Mouse (Mus musculus): ENCODE measurements around the gene Upk3bl.
"Not testable (repeated sequence)": the region's sequence is repeated elsewhere in the genome, so short reads cannot be mapped to it uniquely, and the experiment has no call there.

The Upk3bl gene

GRCm38 (mm10) chr5:136045987-136046386, 8.3 kb upstream of the Upk3bl start:
- peak; percentile 50 for DNase-seq (ENCODE audit: low read depth, low spot score)

- not testable (repeated sequence) for DNase-seq (ENCODE audit: low read depth, low spot score)
These were observed 5.8 kb upstream of the Upk3bl start for GRCm38 (mm10) chr5:136048541-136048940.

GRCm38 (mm10) chr5:136049926-136050325, 4.4 kb upstream of the Upk3bl start:
- no peak for DNase-seq (ENCODE audit: low read depth, low spot score)

- peak; percentile 64 for DNase-seq (ENCODE audit: low read depth, low spot score)
These were observed 2.8 kb upstream of the Upk3bl start for GRCm38 (mm10) chr5:136051231-136052085.

GRCm38 (mm10) chr5:136052861-136053655, 1.2 kb upstream of the Upk3bl start:
- DNase-seq (ENCODE audit: low read depth, low spot score) = no peak

- DNase-seq (ENCODE audit: low read depth, low spot score) = no peak
These were observed 1.8 kb downstream of the Upk3bl start for GRCm38 (mm10) chr5:136056062-136056461.

GRCm38 (mm10) chr5:136057085-136057484, 2.8 kb downstream of the Upk3bl start:
- no peak for DNase-seq (ENCODE audit: low read depth, low spot score)

GRCm38 (mm10) chr5:136061567-136061966, 7.3 kb downstream of the Upk3bl start:
- DNase-seq (ENCODE audit: low read depth, low spot score) = peak; percentile 57

GRCm38 (mm10) chr5:136063920-136064319, 9.6 kb downstream of the Upk3bl start:
- DNase-seq (ENCODE audit: low read depth, low spot score) = no peak

GRCm38 (mm10) chr5:136066404-136067148, 12.3 kb downstream of the Upk3bl start:
- DNase-seq (ENCODE audit: low read depth, low spot score) = not testable (repeated sequence)

- DNase-seq (ENCODE audit: low read depth, low spot score) = no peak
These were observed 15.1 kb downstream of the Upk3bl start for GRCm38 (mm10) chr5:136069411-136069810.

GRCm38 (mm10) chr5:136073051-136073450, 18.8 kb downstream of the Upk3bl start:
- no peak for DNase-seq (ENCODE audit: low read depth, low spot score)

GRCm38 (mm10) chr5:136073526-136073925, 19.2 kb downstream of the Upk3bl start:
- no peak for DNase-seq (ENCODE audit: low read depth, low spot score)

GRCm38 (mm10) chr5:136075076-136075475, 20.8 kb downstream of the Upk3bl start:
- no peak for DNase-seq (ENCODE audit: low read depth, low spot score)

GRCm38 (mm10) chr5:136076284-136076683, 22.0 kb downstream of the Upk3bl start:
- no peak for DNase-seq (ENCODE audit: low read depth, low spot score)

- no peak for DNase-seq (ENCODE audit: low read depth, low spot score)
These were observed 22.8 kb downstream of the Upk3bl start for GRCm38 (mm10) chr5:136077001-136077550.

- DNase-seq (ENCODE audit: low read depth, low spot score) = no peak
These were observed 23.8 kb downstream of the Upk3bl start for GRCm38 (mm10) chr5:136078136-136078535.

- DNase-seq (ENCODE audit: low read depth, low spot score) = no peak
These were observed 28.1 kb downstream of the Upk3bl start for GRCm38 (mm10) chr5:136082345-136082744.

GRCm38 (mm10) chr5:136083669-136084107, 29.4 kb downstream of the Upk3bl start, which contains the start of gene Rasa4:
Gene Rasa4, plus strand, starts transcription at chr5:136083916.
- peak; percentile 93 for DNase-seq (ENCODE audit: low read depth, low spot score)

GRCm38 (mm10) chr5:136084144-136084881, 30.0 kb downstream of the Upk3bl start:
- no peak for DNase-seq (ENCODE audit: low read depth, low spot score)
